Mouse (Mus musculus) forebrain, embryonic 12.5 days (tissue): Measurements from ENCODE around the gene Tor4a. TPM values are rescaled to one million over a fixed set of nuclear protein-coding genes. Genes with fewer than 3 reads are reported as not detected.
A peak's percentile ranks its signal among the peaks of the same experiment; 100 is the strongest.

Experiments
- ATAC-seq: fragments of 200-750 bp; cut with Nextera tagmentation; 2 replicates; pipeline ENCODE4 v1.8.0; 2017; ENCODE audit warnings: moderate TSS enrichment; ENCODE audit not compliant: low FRiP score
- H3K27ac ChIP-seq: fragments of 300-500 bp; sonication (generic); 2 replicates; pipeline ENCODE4 v1.5.1; 2016; ENCODE audit warnings: mild to moderate bottlenecking
- H3K27me3 ChIP-seq: fragments of 300-500 bp; sonication (generic); 2 replicates; pipeline ENCODE4 v1.6.1; 2016; ENCODE audit warnings: mild to moderate bottlenecking
- H3K36me3 ChIP-seq: fragments of 300-500 bp; sonication (generic); replicated peaks from 2 replicates; pipeline ENCODE4 v1.6.1; 2016; ENCODE audit warnings: mild to moderate bottlenecking
- H3K4me1 ChIP-seq: fragments of 300-500 bp; sonication (generic); 2 replicates; pipeline ENCODE4 v1.6.1; 2016
- H3K4me2 ChIP-seq: fragments of 300-500 bp; sonication (generic); 2 replicates; pipeline ENCODE4 v1.6.1; 2016; ENCODE audit warnings: mild to moderate bottlenecking, moderate library complexity
- H3K4me3 ChIP-seq: fragments of 300-500 bp; sonication (generic); replicated peaks from 2 replicates; pipeline ENCODE4 v1.5.1; 2016; ENCODE audit warnings: mild to moderate bottlenecking
- H3K9ac ChIP-seq: fragments of 300-500 bp; sonication (generic); 2 replicates; pipeline ENCODE4 v1.6.1; 2016; ENCODE audit warnings: mild to moderate bottlenecking
- H3K9me3 ChIP-seq: fragments of 300-500 bp; sonication (generic); 2 replicates; pipeline ENCODE4 v1.6.1; 2016
- WGBS: fragments of 180-500 bp; shearing (Covaris S2); methylation state at CpG from one replicate; pipeline ENCODE4 v1.1.7; 2016; 5-methylcytosine and 5-hydroxymethylcytosine counted together
- polyA plus RNA-seq: library from polyadenylated mRNA; unstranded; fragments of >200 nt; fragmentation: Nextera tagmentation; extraction: Ambion mirVana; gene quantifications from 2 replicates; pipeline ENCODE4 v1.2.1, GENCODE M21; 2016

Gene Tor4a
- polyA plus RNA-seq, 1 experiment from 2014 or later: 1.0 TPM

GRCm38 (mm10) chr2:25197191-25197590, 505 bp upstream of the Tor4a start:
- peaks cover 42% of the 10 kb centered on the region for H3K36me3 ChIP-seq
- no peaks in the 10 kb centered on the region for H3K9me3 ChIP-seq
- no peak overlapping the region for H3K4me2 ChIP-seq
- no peak overlapping the region for H3K27ac ChIP-seq
- ATAC-seq: no peak
- H3K27me3 ChIP-seq: peaks cover 38% of the 10 kb centered on the region
- H3K9ac ChIP-seq: no peak overlapping the region
- H3K4me3 ChIP-seq: no peak overlapping the region
- peaks cover 10% of the 10 kb centered on the region for H3K4me1 ChIP-seq
- WGBS: 29% methylated on average over 2 of the region's 2 CpGs

- Histone ChIP-seq H3K4me1 (peaks cover 10% of the 10 kb centered on the region), H3K27me3 (peaks cover 38% of the 10 kb centered on the region), H3K36me3 (peaks cover 25% of the 10 kb centered on the region), H3K9me3 (no peaks in the 10 kb centered on the region), H3K4me3 (no peak overlapping the region), H3K9ac (no peak overlapping the region), H3K27ac (no peak overlapping the region), H3K4me2 (peak overlapping the region; percentile 25)
- WGBS: 22% methylated on average over 55 of the region's 55 CpGs
- ATAC-seq: no peak
Measured at GRCm38 (mm10) chr2:25195211-25196156, 1.2 kb downstream of the Tor4a start.

GRCm38 (mm10) chr2:25194486-25195171, 2.1 kb downstream of the Tor4a start:
- WGBS: 89% methylated on average over 17 of the region's 17 CpGs
- Histone ChIP-seq H3K4me2 (no peak overlapping the region), H3K4me3 (no peak overlapping the region), H3K9me3 (no peaks in the 10 kb centered on the region), H3K27ac (no peak overlapping the region), H3K27me3 (peaks cover 38% of the 10 kb centered on the region), H3K4me1 (peaks cover 10% of the 10 kb centered on the region), H3K36me3 (peaks cover 17% of the 10 kb centered on the region), H3K9ac (no peak overlapping the region)
- ATAC-seq: no peak

- Histone ChIP-seq H3K9ac (no peak overlapping the region), H3K4me2 (no peak overlapping the region), H3K9me3 (no peaks in the 10 kb centered on the region), H3K4me3 (no peak overlapping the region), H3K27me3 (peaks cover 38% of the 10 kb centered on the region), H3K36me3 (peaks cover 11% of the 10 kb centered on the region), H3K4me1 (peaks cover 10% of the 10 kb centered on the region), H3K27ac (no peak overlapping the region)
- WGBS: 82% methylated on average over 5 of the region's 5 CpGs
- ATAC-seq: no peak
Measured at GRCm38 (mm10) chr2:25194006-25194405, 2.7 kb downstream of the Tor4a start.

DNA sequence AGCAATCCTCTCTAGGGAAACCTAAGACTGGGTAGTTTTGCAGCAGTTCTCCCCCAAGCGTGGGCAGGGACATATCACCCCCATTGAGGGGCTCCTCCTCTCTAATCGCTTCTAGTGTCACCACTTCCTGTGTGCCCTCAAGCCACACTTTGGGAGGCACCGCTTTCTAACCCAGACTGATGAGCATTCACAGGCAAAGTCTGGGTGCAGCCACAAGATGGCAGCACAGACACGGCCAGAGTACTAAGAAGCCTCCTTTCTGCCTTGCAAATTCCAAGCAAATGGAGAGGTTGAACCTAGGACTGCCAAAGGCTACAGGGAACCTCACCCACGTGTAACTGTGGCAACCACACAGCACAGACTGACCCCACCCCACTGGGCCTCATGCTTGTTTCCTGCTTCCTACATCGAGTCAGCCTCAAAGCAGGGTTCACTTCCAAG, 3.3 kb downstream of the Tor4a start:
- Histone ChIP-seq H3K9ac (peak overlapping the region; percentile 12; the same call in 1 of the 2 replicates), H3K4me2 (no peak overlapping the region), H3K27ac (no peak overlapping the region), H3K9me3 (no peaks in the 10 kb centered on the region), H3K36me3 (peaks cover 5% of the 10 kb centered on the region; the same call in 1 of the 2 replicates), H3K4me3 (no peak overlapping the region), H3K4me1 (peaks cover 10% of the 10 kb centered on the region), H3K27me3 (peaks cover 38% of the 10 kb centered on the region)
- WGBS: 7% methylated on average over 6 of the region's 6 CpGs
- peak; percentile 78 for ATAC-seq

DNA sequence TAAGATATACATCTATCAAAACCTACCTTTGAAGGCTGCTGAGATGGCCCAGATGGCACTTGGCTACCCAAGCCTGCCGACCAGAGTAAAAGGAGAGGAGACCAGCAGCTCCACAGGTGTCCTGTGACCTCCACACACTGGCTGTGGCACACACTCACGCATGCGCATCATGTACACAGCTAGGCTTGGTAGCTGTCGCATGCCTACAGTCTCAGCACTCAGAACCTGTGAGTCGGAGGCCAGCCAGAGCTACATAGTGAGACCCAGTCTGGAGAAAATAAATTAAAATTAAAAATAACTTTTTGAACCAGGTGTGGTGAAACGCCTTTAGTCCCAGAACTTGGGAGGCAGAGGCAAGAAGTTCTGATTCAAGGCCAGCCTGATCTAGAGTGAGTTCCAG, 8.8 kb downstream of the Tor4a start:
- H3K4me3 ChIP-seq: no peak overlapping the region
- no peak for ATAC-seq
- 85% methylated on average over 6 of the region's 6 CpGs for WGBS

GRCm38 (mm10) chr2:25186575-25186930, 10.1 kb downstream of the Tor4a start:
- Histone ChIP-seq H3K4me2 (peak overlapping the region; percentile 80), H3K4me3 (peak overlapping the region; percentile 47), H3K36me3 (peaks cover 16% of the 10 kb centered on the region), H3K9me3 (no peaks in the 10 kb centered on the region), H3K27me3 (no peaks in the 10 kb centered on the region), H3K27ac (peak overlapping the region; percentile 98), H3K4me1 (peaks cover 45% of the 10 kb centered on the region), H3K9ac (no peak overlapping the region; the same call in 1 of the 2 replicates)
- no peak for ATAC-seq
- WGBS: 31% methylated on average over 5 of the region's 5 CpGs

More for the DNA sequence above, 8.8 kb downstream of the Tor4a start:
- Histone ChIP-seq H3K36me3 (peaks cover 16% of the 10 kb centered on the region), H3K27me3 (no peaks in the 10 kb centered on the region), H3K4me1 (peaks cover 41% of the 10 kb centered on the region), H3K27ac (no peak overlapping the region), H3K9ac (no peak overlapping the region), H3K9me3 (no peaks in the 10 kb centered on the region), H3K4me2 (no peak overlapping the region)

DNA sequence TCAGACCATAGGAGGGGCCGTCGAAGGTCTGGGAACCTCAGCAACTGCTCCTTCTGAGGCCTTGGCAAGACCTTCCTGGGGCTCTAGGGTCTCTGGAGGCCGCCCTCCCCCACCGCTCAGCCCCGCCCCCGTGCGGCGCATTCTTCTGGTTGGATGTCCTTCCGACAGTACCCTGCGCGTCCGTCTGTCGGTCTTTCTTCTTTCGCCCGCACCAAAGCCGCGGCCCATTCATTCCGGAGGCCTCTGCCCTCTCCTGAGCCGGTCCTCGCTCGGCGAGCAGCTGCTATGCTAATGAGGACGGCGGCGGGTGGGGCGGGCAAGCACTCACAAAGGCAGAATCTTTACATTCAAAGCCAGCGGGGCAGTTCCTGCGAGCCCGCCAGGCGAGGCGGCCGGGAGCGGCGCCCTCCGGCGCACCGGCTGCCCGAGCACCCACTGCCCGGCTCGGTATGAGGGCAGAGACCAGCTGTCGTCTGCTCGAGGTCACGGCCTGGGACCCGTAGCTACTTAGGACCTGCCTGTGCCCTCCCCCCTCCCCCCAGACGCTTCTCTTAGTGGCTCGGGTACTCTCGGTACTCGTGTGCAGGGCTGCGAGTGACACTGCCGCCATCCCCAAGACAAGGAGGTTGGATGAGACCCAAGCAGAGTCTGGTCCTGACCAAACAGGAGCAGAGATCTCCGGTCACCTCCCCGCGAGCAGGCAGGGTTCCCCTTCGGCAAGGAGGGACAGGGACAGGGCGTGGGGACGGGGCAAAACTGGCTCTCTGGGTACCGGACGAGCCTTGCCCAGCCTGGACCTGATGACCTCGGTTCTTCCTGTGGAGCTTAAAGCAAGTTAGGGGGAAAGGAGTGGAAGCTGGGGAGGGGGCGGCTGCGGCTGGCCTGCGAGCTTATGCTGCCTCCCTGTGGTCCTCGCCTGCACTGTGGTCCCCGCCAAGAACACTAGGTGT, 10.8 kb downstream of the Tor4a start:
- Histone ChIP-seq H3K9me3 (no peaks in the 10 kb centered on the region), H3K4me3 (peak overlapping the region; percentile 47), H3K36me3 (peaks cover 16% of the 10 kb centered on the region), H3K9ac (peak overlapping the region; percentile 69), H3K27ac (peak overlapping the region; percentile 98), H3K4me2 (peak overlapping the region; percentile 80), H3K27me3 (no peaks in the 10 kb centered on the region), H3K4me1 (peaks cover 45% of the 10 kb centered on the region)
- peak; percentile 83 for ATAC-seq
- WGBS: 2% methylated on average over 61 of the region's 64 CpGs

GRCm38 (mm10) chr2:25184496-25184895, 12.2 kb downstream of the Tor4a start:
- Histone ChIP-seq H3K27me3 (no peaks in the 10 kb centered on the region), H3K4me1 (peaks cover 55% of the 10 kb centered on the region), H3K4me3 (no peak overlapping the region; the same call in 1 of the 2 replicates), H3K27ac (peak overlapping the region; percentile 98), H3K4me2 (peak overlapping the region; percentile 80), H3K9ac (no peak overlapping the region), H3K36me3 (peaks cover 16% of the 10 kb centered on the region), H3K9me3 (no peaks in the 10 kb centered on the region)
- 89% methylated on average over 7 of the region's 7 CpGs for WGBS
- ATAC-seq: no peak

- no peaks in the 10 kb centered on the region for H3K27me3 ChIP-seq
- no peak for ATAC-seq
- 0 out of 2 replicates have a peak overlapping the region, but pooled peaks have one; percentile 90 for H3K9ac ChIP-seq
- 55% methylated on average over 2 of the region's 2 CpGs for WGBS
- H3K27ac ChIP-seq: peak overlapping the region; percentile 98
- peak overlapping the region; percentile 86 for H3K4me3 ChIP-seq
- peaks cover 16% of the 10 kb centered on the region for H3K36me3 ChIP-seq
- peak overlapping the region; percentile 72 for H3K4me2 ChIP-seq
- no peaks in the 10 kb centered on the region for H3K9me3 ChIP-seq
- peaks cover 65% of the 10 kb centered on the region for H3K4me1 ChIP-seq
Measured at GRCm38 (mm10) chr2:25183336-25183735, 13.3 kb downstream of the Tor4a start.

DNA sequence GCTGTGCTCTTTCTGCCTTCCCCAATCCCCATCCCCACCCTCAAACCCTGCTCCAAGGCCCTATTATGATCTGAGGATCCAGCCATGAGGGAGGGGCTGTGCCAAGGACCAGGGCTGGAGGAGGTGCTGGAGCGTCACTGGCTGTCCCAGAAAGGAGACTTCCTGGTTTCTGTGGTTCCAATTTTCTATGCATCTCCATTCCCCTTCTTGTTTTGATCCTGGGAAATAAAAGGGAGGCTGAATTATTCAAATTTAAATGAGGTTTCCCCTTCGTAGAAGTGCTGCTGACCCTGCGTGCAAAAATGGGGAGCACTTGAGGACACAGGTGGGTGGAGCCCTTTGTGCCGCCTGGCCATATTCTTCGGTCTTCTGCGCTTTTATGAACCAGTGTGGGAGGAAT, 14.0 kb downstream of the Tor4a start:
- no peak for ATAC-seq
- H3K27me3 ChIP-seq: no peaks in the 10 kb centered on the region
- 3% methylated on average over 6 of the region's 6 CpGs for WGBS

More for the DNA sequence above, 14.0 kb downstream of the Tor4a start:
- H3K4me2 ChIP-seq: peak overlapping the region; percentile 72
- H3K4me3 ChIP-seq: peak overlapping the region; percentile 86
- no peaks in the 10 kb centered on the region for H3K9me3 ChIP-seq
- peak overlapping the region; percentile 90 for H3K9ac ChIP-seq
- peaks cover 16% of the 10 kb centered on the region for H3K36me3 ChIP-seq
- peaks cover 72% of the 10 kb centered on the region for H3K4me1 ChIP-seq
- peak overlapping the region; percentile 98 for H3K27ac ChIP-seq
